Mouse (Mus musculus) forebrain, embryonic 13.5 days (tissue): Measurements from ENCODE around the gene Zfp280b. TPM values are rescaled to one million over a fixed set of nuclear protein-coding genes. Genes with fewer than 3 reads are reported as not detected.
"Not testable (repeated sequence)": the region's sequence is repeated elsewhere in the genome, so short reads cannot be mapped to it uniquely, and the experiment has no call there.

Experiments used
- ATAC-seq: fragments of 200-750 bp; cut with Nextera tagmentation; 2 replicates; pipeline ENCODE4 v1.8.0; 2017
- H3K27ac ChIP-seq: fragments of 300-500 bp; sonication (generic); 2 replicates; pipeline ENCODE4 v1.5.1; 2015; ENCODE audit warnings: inconsistent platforms, mild to moderate bottlenecking, moderate library complexity
- H3K27me3 ChIP-seq: fragments of 300-500 bp; sonication (generic); 2 replicates; pipeline ENCODE4 v1.6.1; 2015; ENCODE audit warnings: mild to moderate bottlenecking, inconsistent platforms
- H3K36me3 ChIP-seq: fragments of 300-500 bp; sonication (generic); 2 replicates; pipeline ENCODE4 v1.6.1; 2015; ENCODE audit warnings: mild to moderate bottlenecking, inconsistent platforms; ENCODE audit not compliant: poor library complexity, severe bottlenecking
- H3K4me1 ChIP-seq: fragments of 300-500 bp; sonication (generic); 2 replicates; pipeline ENCODE4 v1.6.1; 2015; ENCODE audit warnings: inconsistent platforms
- H3K4me2 ChIP-seq: fragments of 300-500 bp; sonication (generic); 2 replicates; pipeline ENCODE4 v1.6.1; 2015; ENCODE audit warnings: inconsistent platforms, mild to moderate bottlenecking, moderate library complexity
- H3K4me3 ChIP-seq: fragments of 300-500 bp; sonication (generic); 2 replicates; pipeline ENCODE4 v1.5.1; 2015; ENCODE audit warnings: mild to moderate bottlenecking, inconsistent platforms
- H3K9ac ChIP-seq: fragments of 300-500 bp; sonication (generic); 2 replicates; pipeline ENCODE4 v1.6.1; 2015; ENCODE audit warnings: mild to moderate bottlenecking, inconsistent platforms
- H3K9me3 ChIP-seq: fragments of 300-500 bp; sonication (generic); replicated peaks from 2 replicates; pipeline ENCODE4 v1.6.1; 2016; ENCODE audit warnings: inconsistent platforms
- WGBS: fragments of 180-500 bp; shearing (Covaris S2); methylation state at CpG from one replicate; pipeline ENCODE4 v1.1.7; 2015; 5-methylcytosine and 5-hydroxymethylcytosine counted together
- microRNA-seq: library from miRNA; unstranded; fragments of <30 nt; microRNA quantifications from one replicate; pipeline ENCODE4, GENCODE M21; 2016
- polyA plus RNA-seq: library from polyadenylated mRNA; unstranded; fragments of >200 nt; fragmentation: Nextera tagmentation; extraction: Ambion mirVana; gene quantifications from 2 replicates; pipeline ENCODE4 v1.2.1, GENCODE M21; 2015

Gene Zfp280b
- polyA plus RNA-seq, 1 experiment from 2014 or later, result 15.7 TPM

DNA sequence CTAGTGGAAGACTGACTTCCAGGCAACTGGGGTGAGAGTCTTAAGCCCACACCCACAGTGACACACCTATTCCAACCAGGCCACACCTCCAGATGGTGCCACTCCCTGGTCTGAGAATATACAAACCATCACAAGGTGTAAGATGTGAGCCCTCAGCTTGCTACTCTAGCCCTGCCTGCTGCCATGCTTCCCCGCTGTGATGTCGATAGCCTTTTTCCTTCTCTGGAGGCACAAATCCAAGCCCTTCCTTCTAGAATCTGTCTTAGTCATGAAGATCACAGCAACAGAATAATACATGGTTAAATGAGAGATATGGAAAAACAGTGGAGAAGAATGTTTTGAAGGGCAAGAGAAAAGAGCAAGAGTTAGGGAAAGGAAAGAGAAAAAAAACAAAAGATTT is 44.6 kb downstream of the Zfp280b start:
- not testable (repeated sequence) for H3K9ac ChIP-seq, H3K9me3 ChIP-seq, H3K4me3 ChIP-seq, H3K36me3 ChIP-seq, H3K4me2 ChIP-seq, ATAC-seq, H3K27me3 ChIP-seq, H3K4me1 ChIP-seq, H3K27ac ChIP-seq
- WGBS, result 100% methylated on average over 2 of the region's 2 CpGs

Small RNA genes within 50 kb of the gene (microRNA-seq; reads per million reads assigned to microRNA genes)
- gene Mir6409, result not detected

Other genes starting within 250 kb of the Zfp280b start
- 6.4 and 6.5 TPM in 2 replicates for gene Gstt1, start 234.1 kb upstream of the Zfp280b start, polyA plus RNA-seq
- not detected in 2 replicates for gene Gstt4, start 210.1 kb upstream of the Zfp280b start, polyA plus RNA-seq
- gene Gstt2, start 195.2 kb upstream of the Zfp280b start, polyA plus RNA-seq, result 4.0 and 4.4 TPM in 2 replicates
- gene Mif, start 172.4 kb upstream of the Zfp280b start, polyA plus RNA-seq, result 1,962 and 1,979 TPM in 2 replicates
- gene Derl3, start 139.2 kb upstream of the Zfp280b start, polyA plus RNA-seq, result 1.8 and 3.1 TPM in 2 replicates
- 336 and 349 TPM in 2 replicates for gene Smarcb1, start 111.0 kb upstream of the Zfp280b start, polyA plus RNA-seq
- gene Chchd10, start 99.5 kb upstream of the Zfp280b start, polyA plus RNA-seq, result 10.3 and 13.3 TPM in 2 replicates
- gene Mmp11, start 96.2 kb upstream of the Zfp280b start, polyA plus RNA-seq, result 20.8 and 25.9 TPM in 2 replicates
- 0.26 TPM in 1 of 2 replicates, not detected in the other for gene Gm867, start 92.0 kb upstream of the Zfp280b start, polyA plus RNA-seq
- not detected in 2 replicates for gene Vpreb3, start 89.6 kb upstream of the Zfp280b start, polyA plus RNA-seq
- 0.09 TPM in 1 of 2 replicates, not detected in the other for gene Gm5134, start 78.1 kb upstream of the Zfp280b start, polyA plus RNA-seq
- not detected in 2 replicates for gene Slc5a4b, start 78.3 kb downstream of the Zfp280b start, polyA plus RNA-seq
- 0.08 TPM in 1 of 2 replicates, not detected in the other for gene Slc5a4a, start 114.8 kb downstream of the Zfp280b start, polyA plus RNA-seq
- 173 and 181 TPM in 2 replicates for gene Prmt2, start 205.2 kb downstream of the Zfp280b start, polyA plus RNA-seq
- gene S100b, start 221.2 kb downstream of the Zfp280b start, polyA plus RNA-seq, result 0.47 TPM in 1 of 2 replicates, not detected in the other